Mouse (Mus musculus): ENCODE results near the gene Fasn.
A peak's percentile ranks its signal among the peaks of the same experiment; 100 is the strongest.
"Not testable (repeated sequence)": the region's sequence is repeated elsewhere in the genome, so short reads cannot be mapped to it uniquely, and the experiment has no call there.

Gene Fasn

GRCm38 (mm10) chr11:120823956-120824786 lies at the start of gene Fasn:
Fasn (minus strand) TSS chr11:120824547.
- DNase-seq (ENCODE audit: low spot score), result peak; percentile 98

GRCm38 (mm10) chr11:120873206-120873605 lies 48.9 kb upstream of the Fasn start:
- peak; percentile 25 for DNase-seq (ENCODE audit: low spot score)

GRCm38 (mm10) chr11:120871521-120871920 lies 47.2 kb upstream of the Fasn start:
- no peak for DNase-seq (ENCODE audit: low spot score)

- DNase-seq (ENCODE audit: low spot score), result no peak
These were observed 41.5 kb upstream of the Fasn start for GRCm38 (mm10) chr11:120865816-120866215.

- DNase-seq (ENCODE audit: low spot score), result no peak
These were observed 38.5 kb upstream of the Fasn start for GRCm38 (mm10) chr11:120862819-120863218.

GRCm38 (mm10) chr11:120855938-120856337 lies 31.6 kb upstream of the Fasn start:
- not testable (repeated sequence) for DNase-seq (ENCODE audit: low spot score)

- DNase-seq (ENCODE audit: low spot score), result no peak
These were observed 29.4 kb upstream of the Fasn start for GRCm38 (mm10) chr11:120853788-120854187.

GRCm38 (mm10) chr11:120853158-120853557 lies 28.8 kb upstream of the Fasn start:
- no peak for DNase-seq (ENCODE audit: low spot score)

GRCm38 (mm10) chr11:120852083-120852935 lies 28.0 kb upstream of the Fasn start:
- DNase-seq (ENCODE audit: low spot score), result no peak

GRCm38 (mm10) chr11:120851582-120851981 lies 27.2 kb upstream of the Fasn start:
- no peak for DNase-seq (ENCODE audit: low spot score)

GRCm38 (mm10) chr11:120851132-120851531 lies 26.8 kb upstream of the Fasn start:
- no peak for DNase-seq (ENCODE audit: low spot score)

- DNase-seq (ENCODE audit: low spot score), result no peak
These were observed 26.1 kb upstream of the Fasn start for GRCm38 (mm10) chr11:120850331-120851030.

- no peak for DNase-seq (ENCODE audit: low spot score)
These were observed 22.6 kb upstream of the Fasn start for GRCm38 (mm10) chr11:120846725-120847475.

- DNase-seq (ENCODE audit: low spot score), result no peak
These were observed 20.0 kb upstream of the Fasn start for GRCm38 (mm10) chr11:120844329-120844728.

GRCm38 (mm10) chr11:120833555-120834280 lies 9.4 kb upstream of the Fasn start:
- no peak for DNase-seq (ENCODE audit: low spot score)

- not testable (repeated sequence) for DNase-seq (ENCODE audit: low spot score)
These were observed 8.6 kb upstream of the Fasn start for GRCm38 (mm10) chr11:120832962-120833361.

GRCm38 (mm10) chr11:120831659-120832440 lies 7.5 kb upstream of the Fasn start:
- no peak for DNase-seq (ENCODE audit: low spot score)

- no peak for DNase-seq (ENCODE audit: low spot score)
These were observed 6.3 kb upstream of the Fasn start for GRCm38 (mm10) chr11:120830686-120831085.

GRCm38 (mm10) chr11:120829757-120830532 lies 5.6 kb upstream of the Fasn start:
- no peak for DNase-seq (ENCODE audit: low spot score)

Measured in layer of hippocampus, adult 11-12 months (tissue).